Mouse (Mus musculus) liver, embryonic 15.5 days (tissue): ENCODE results near the gene Duxf3. TPM values are rescaled to one million over a fixed set of nuclear protein-coding genes. Genes with fewer than 3 reads are reported as not detected.

Source experiments
- ATAC-seq: fragments of 200-750 bp; cut with Nextera tagmentation; 2 replicates; pipeline ENCODE4 v1.8.0; 2017; ENCODE audit warnings: moderate number of reproducible peaks, mild to moderate bottlenecking, moderate library complexity; ENCODE audit not compliant: insufficient read depth
- H3K27ac ChIP-seq: fragments of 300-500 bp; sonication (generic); replicated peaks from 2 replicates; pipeline ENCODE4 v1.5.1; 2015; ENCODE audit warnings: mild to moderate bottlenecking, inconsistent platforms
- H3K27me3 ChIP-seq: fragments of 300-500 bp; sonication (generic); 2 replicates; pipeline ENCODE4 v1.6.1; 2015; ENCODE audit warnings: mild to moderate bottlenecking, inconsistent platforms
- H3K36me3 ChIP-seq: fragments of 300-500 bp; sonication (generic); replicated peaks from 2 replicates; pipeline ENCODE4 v1.6.1; 2015; ENCODE audit warnings: moderate library complexity, mild to moderate bottlenecking, inconsistent platforms
- H3K4me1 ChIP-seq: fragments of 300-500 bp; sonication (generic); replicated peaks from 2 replicates; pipeline ENCODE4 v1.6.1; 2015; ENCODE audit warnings: inconsistent platforms
- H3K4me2 ChIP-seq: fragments of 300-500 bp; sonication (generic); 2 replicates; pipeline ENCODE4 v1.6.1; 2015; ENCODE audit warnings: moderate library complexity, mild to moderate bottlenecking, inconsistent platforms
- H3K4me3 ChIP-seq: fragments of 300-500 bp; sonication (generic); replicated peaks from 2 replicates; pipeline ENCODE4 v1.5.1; 2015; ENCODE audit warnings: mild to moderate bottlenecking, inconsistent platforms
- H3K9ac ChIP-seq: fragments of 300-500 bp; sonication (generic); 2 replicates; pipeline ENCODE4 v1.6.1; 2015; ENCODE audit warnings: moderate library complexity, mild to moderate bottlenecking, inconsistent platforms
- H3K9me3 ChIP-seq: fragments of 300-500 bp; sonication (generic); replicated peaks from 2 replicates; pipeline ENCODE4 v1.6.1; 2016; ENCODE audit warnings: inconsistent platforms
- WGBS: fragments of 180-500 bp; shearing (Covaris S2); methylation state at CpG from one replicate; pipeline ENCODE4 v1.1.7; 2015; ENCODE audit warnings: mixed read lengths; ENCODE audit not compliant: insufficient replicate concordance; 5-methylcytosine and 5-hydroxymethylcytosine counted together
- polyA plus RNA-seq: library from polyadenylated mRNA; unstranded; fragments of >200 nt; fragmentation: Nextera tagmentation; extraction: Ambion mirVana; gene quantifications from 2 replicates; pipeline ENCODE4 v1.2.1, GENCODE M21; 2015

Duxf3 gene
- polyA plus RNA-seq, 1 experiment from 2014 or later = not detected

GRCm38 (mm10) chr10:58220726-58221125 is 11.7 kb downstream of the Duxf3 start:
- H3K9ac ChIP-seq = no peak overlapping the region

GRCm38 (mm10) chr10:58217366-58217765 is 15.1 kb downstream of the Duxf3 start:
- Histone ChIP-seq H3K27ac (no peak overlapping the region), H3K4me1 (no peaks in the 10 kb centered on the region), H3K4me3 (no peak overlapping the region), H3K27me3 (no peaks in the 10 kb centered on the region), H3K9ac (no peak overlapping the region), H3K4me2 (no peak overlapping the region), H3K9me3 (no peaks in the 10 kb centered on the region), H3K36me3 (no peaks in the 10 kb centered on the region)
- 56% methylated on average over 3 of the region's 3 CpGs for WGBS
- no peak for ATAC-seq

More at GRCm38 (mm10) chr10:58220726-58221125, 11.7 kb downstream of the Duxf3 start:
- Histone ChIP-seq H3K36me3 (no peaks in the 10 kb centered on the region), H3K27me3 (no peaks in the 10 kb centered on the region), H3K4me2 (no peak overlapping the region), H3K27ac (no peak overlapping the region), H3K4me1 (no peaks in the 10 kb centered on the region), H3K9me3 (no peaks in the 10 kb centered on the region; the same call in 1 of the 2 replicates), H3K4me3 (no peak overlapping the region)
- WGBS = 61% methylated on average over 6 of the region's 6 CpGs
- ATAC-seq = no peak

GRCm38 (mm10) chr10:58215353-58215752 is 17.1 kb downstream of the Duxf3 start:
- Histone ChIP-seq H3K27me3 (no peaks in the 10 kb centered on the region), H3K4me1 (no peaks in the 10 kb centered on the region), H3K4me3 (no peak overlapping the region), H3K27ac (no peak overlapping the region), H3K9ac (no peak overlapping the region), H3K9me3 (no peaks in the 10 kb centered on the region; the same call in 1 of the 2 replicates), H3K4me2 (no peak overlapping the region), H3K36me3 (no peaks in the 10 kb centered on the region)
- no peak for ATAC-seq
- 63% methylated on average over 1 of the region's 1 CpGs for WGBS

- H3K9ac ChIP-seq = no peak overlapping the region
- no peak overlapping the region for H3K27ac ChIP-seq
- no peak overlapping the region for H3K4me2 ChIP-seq
- H3K9me3 ChIP-seq = no peaks in the 10 kb centered on the region; the same call in 1 of the 2 replicates
- H3K4me1 ChIP-seq = no peaks in the 10 kb centered on the region
- no peak for ATAC-seq
- H3K4me3 ChIP-seq = no peak overlapping the region
- no peaks in the 10 kb centered on the region for H3K36me3 ChIP-seq
- WGBS = 56% methylated on average over 5 of the region's 5 CpGs
- H3K27me3 ChIP-seq = no peaks in the 10 kb centered on the region
Measured at GRCm38 (mm10) chr10:58214934-58215333, 17.5 kb downstream of the Duxf3 start.

GRCm38 (mm10) chr10:58214497-58214896 is 18.0 kb downstream of the Duxf3 start:
- ATAC-seq = no peak
- no peaks in the 10 kb centered on the region; the same call in 1 of the 2 replicates for H3K9me3 ChIP-seq
- H3K36me3 ChIP-seq = no peaks in the 10 kb centered on the region
- H3K27ac ChIP-seq = no peak overlapping the region
- H3K4me2 ChIP-seq = no peak overlapping the region
- no peaks in the 10 kb centered on the region for H3K27me3 ChIP-seq
- no peak overlapping the region for H3K9ac ChIP-seq
- no peak overlapping the region for H3K4me3 ChIP-seq
- no peaks in the 10 kb centered on the region for H3K4me1 ChIP-seq

DNA sequence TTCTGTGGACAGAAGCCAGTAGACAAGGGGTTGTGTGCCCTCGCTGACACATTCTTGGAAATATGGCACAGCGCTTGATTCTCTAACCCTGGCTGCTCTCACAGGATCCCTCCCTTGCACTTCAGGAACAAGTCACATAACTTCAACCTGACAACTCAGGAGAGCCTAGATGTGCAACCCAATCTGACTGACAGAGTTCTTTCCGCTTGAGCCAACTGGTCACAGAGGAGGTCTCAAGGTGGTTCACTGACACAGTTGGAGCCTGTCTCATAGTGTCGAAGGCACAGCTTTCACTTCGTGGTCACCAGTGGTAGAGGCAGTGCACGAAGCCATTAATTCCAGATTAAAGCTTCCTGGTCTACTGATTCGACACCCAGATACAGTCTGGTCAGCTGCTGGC is 20.2 kb downstream of the Duxf3 start:
- Histone ChIP-seq H3K4me2 (no peak overlapping the region), H3K4me3 (no peak overlapping the region), H3K27ac (no peak overlapping the region), H3K27me3 (no peaks in the 10 kb centered on the region), H3K36me3 (no peaks in the 10 kb centered on the region), H3K9ac (no peak overlapping the region), H3K9me3 (no peaks in the 10 kb centered on the region; the same call in 1 of the 2 replicates), H3K4me1 (no peaks in the 10 kb centered on the region)
- WGBS = 52% methylated on average over 7 of the region's 7 CpGs
- no peak for ATAC-seq

- Histone ChIP-seq H3K36me3 (no peaks in the 10 kb centered on the region), H3K27me3 (no peaks in the 10 kb centered on the region), H3K4me1 (no peaks in the 10 kb centered on the region), H3K4me2 (no peak overlapping the region), H3K9ac (no peak overlapping the region), H3K4me3 (no peak overlapping the region), H3K27ac (no peak overlapping the region), H3K9me3 (no peaks in the 10 kb centered on the region; the same call in 1 of the 2 replicates)
- 70% methylated on average over 2 of the region's 2 CpGs for WGBS
- ATAC-seq = no peak
Measured at GRCm38 (mm10) chr10:58211213-58211612, 21.3 kb downstream of the Duxf3 start.

GRCm38 (mm10) chr10:58210514-58210913 is 22.0 kb downstream of the Duxf3 start:
- H3K36me3 ChIP-seq = no peaks in the 10 kb centered on the region
- no peak overlapping the region for H3K9ac ChIP-seq
- ATAC-seq = no peak
- no peaks in the 10 kb centered on the region for H3K27me3 ChIP-seq
- H3K4me2 ChIP-seq = no peak overlapping the region
- H3K4me3 ChIP-seq = no peak overlapping the region
- WGBS = 33% methylated on average over 1 of the region's 1 CpGs
- no peak overlapping the region for H3K27ac ChIP-seq
- H3K4me1 ChIP-seq = no peaks in the 10 kb centered on the region
- no peaks in the 10 kb centered on the region; the same call in 1 of the 2 replicates for H3K9me3 ChIP-seq

DNA sequence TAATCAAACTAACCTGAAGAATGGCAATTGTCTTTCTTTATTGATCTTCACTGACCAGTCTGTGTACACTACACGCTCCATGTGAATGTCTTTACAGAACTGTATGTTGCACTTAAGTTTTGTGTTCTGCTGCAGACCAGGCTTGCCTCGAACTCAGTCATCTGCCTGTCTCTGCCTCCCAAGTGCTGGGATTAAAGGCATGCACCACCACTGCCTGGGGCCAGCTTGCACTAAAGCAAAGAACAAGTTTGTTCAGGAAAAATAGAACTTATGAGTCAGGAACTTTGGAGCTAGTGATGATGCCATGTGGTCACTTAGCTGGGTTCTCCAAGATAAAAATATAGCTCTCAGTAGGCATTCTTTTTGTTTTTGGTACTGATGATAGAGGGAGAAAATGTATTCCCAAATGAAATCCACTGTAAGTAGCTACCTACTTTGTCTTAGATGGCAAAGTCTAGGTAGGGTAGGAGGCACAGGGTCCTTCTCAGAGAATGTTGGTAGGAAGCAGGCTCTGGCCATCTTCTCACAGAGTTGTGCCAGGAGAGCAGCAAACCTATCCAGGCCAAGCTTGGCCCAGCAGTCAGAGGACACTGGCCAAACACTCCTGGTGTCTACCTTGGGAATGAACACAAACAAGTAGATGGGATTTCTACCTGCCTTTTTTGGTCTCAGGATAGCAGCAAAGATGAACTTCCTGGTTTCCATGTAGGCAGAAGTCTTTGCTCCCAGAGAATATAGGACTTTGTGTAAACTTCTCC is 22.6 kb downstream of the Duxf3 start:
- Histone ChIP-seq H3K9ac (no peak overlapping the region), H3K27me3 (no peaks in the 10 kb centered on the region), H3K27ac (no peak overlapping the region), H3K4me1 (no peaks in the 10 kb centered on the region), H3K4me3 (no peak overlapping the region), H3K4me2 (no peak overlapping the region), H3K36me3 (no peaks in the 10 kb centered on the region), H3K9me3 (no peaks in the 10 kb centered on the region; the same call in 1 of the 2 replicates)
- no peak for ATAC-seq
- WGBS = 41% methylated on average over 2 of the region's 2 CpGs

GRCm38 (mm10) chr10:58206639-58207404 is 25.7 kb downstream of the Duxf3 start:
- Histone ChIP-seq H3K4me3 (no peak overlapping the region), H3K9me3 (no peaks in the 10 kb centered on the region), H3K9ac (no peak overlapping the region), H3K4me1 (no peaks in the 10 kb centered on the region), H3K27ac (no peak overlapping the region), H3K36me3 (no peaks in the 10 kb centered on the region), H3K4me2 (no peak overlapping the region), H3K27me3 (no peaks in the 10 kb centered on the region)
- no peak for ATAC-seq
- 60% methylated on average over 4 of the region's 4 CpGs for WGBS

GRCm38 (mm10) chr10:58205986-58206385 is 26.5 kb downstream of the Duxf3 start:
- Histone ChIP-seq H3K27me3 (no peaks in the 10 kb centered on the region), H3K27ac (no peak overlapping the region), H3K36me3 (no peaks in the 10 kb centered on the region), H3K4me3 (no peak overlapping the region), H3K9ac (no peak overlapping the region), H3K4me2 (no peak overlapping the region), H3K4me1 (no peaks in the 10 kb centered on the region), H3K9me3 (no peaks in the 10 kb centered on the region)
- ATAC-seq = no peak
- WGBS = 23% methylated on average over 1 of the region's 1 CpGs
